Mouse (Mus musculus) common myeloid progenitor, adult 5-6 weeks (primary cell): Measurements from ENCODE around the gene Rgs9. TPM values are rescaled to one million over a fixed set of nuclear protein-coding genes. Genes with fewer than 3 reads are reported as not detected.
"Not testable (repeated sequence)": the region's sequence is repeated elsewhere in the genome, so short reads cannot be mapped to it uniquely, and the experiment has no call there.

Source experiments
- ATAC-seq: replicated peaks from 2 replicates; pipeline ENCODE4 v1.8.0; 2016; ENCODE audit warnings: low read depth, mild to moderate bottlenecking, moderate TSS enrichment, inconsistent platforms; ENCODE audit not compliant: poor library complexity, severe bottlenecking
- total RNA-seq: library from RNA; stranded (forward); fragments of 200-1000, 187-1606 nt; gene quantifications from 2 replicates; pipeline ENCODE4 v1.2.3, GENCODE M21; 2017

Rgs9 gene
- total RNA-seq, 1 experiment from 2014 or later = 0.14 TPM

DNA sequence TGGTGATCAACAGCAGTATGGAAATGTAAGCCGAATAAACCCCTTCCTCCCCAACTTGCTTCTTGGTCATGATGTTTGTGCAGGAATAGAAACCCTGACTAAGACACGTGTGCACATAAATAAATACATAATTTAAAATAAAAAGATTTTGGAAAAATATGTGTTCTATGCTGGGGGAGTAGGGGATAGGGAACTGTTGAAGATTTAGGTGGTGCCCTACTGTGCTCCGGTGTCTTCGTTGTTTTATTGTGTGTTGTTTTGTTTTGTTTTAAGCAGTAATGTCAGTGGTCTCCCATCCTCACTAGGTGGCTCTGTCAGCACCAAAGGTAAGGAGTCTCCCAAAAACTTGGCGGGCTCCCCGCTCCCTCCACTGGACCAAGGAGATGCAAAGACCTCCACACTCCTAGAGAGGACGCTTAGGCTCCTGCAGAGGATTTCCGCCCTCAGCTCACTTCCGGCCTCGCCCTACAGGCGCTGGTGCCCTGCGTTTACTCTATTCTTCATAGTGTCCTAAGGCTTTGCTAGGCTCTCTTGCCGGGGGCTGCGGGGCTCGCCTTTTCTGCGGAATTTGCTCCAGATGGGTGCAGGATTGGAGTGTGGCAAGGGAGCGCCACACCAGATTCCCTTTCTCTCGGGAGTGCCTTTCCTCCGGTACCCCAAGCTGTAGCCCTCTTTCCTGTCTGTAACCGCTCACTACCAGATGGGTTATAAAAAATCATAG lies 14.1 kb upstream of the Rgs9 start:
- peak; percentile 96 for ATAC-seq

DNA sequence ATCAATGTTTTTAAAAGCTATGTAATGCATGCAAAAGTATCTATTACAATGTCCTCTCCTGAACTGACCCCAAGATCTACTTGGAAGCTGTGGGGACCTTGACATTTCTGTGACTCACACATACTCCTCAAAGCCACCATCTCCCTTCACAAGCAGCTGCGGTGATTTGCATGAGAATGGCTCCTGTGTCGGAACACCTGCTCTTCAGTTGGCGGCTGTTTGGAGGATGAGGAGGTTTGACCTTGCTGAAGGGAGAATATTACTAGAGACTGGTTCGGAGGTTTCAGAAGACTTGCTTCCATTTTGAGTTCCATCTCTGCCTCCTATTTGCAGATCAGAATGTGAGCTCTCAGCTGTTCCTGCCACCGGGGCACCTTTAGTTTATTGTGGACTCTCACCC lies 7.8 kb upstream of the Rgs9 start:
- no peak for ATAC-seq

DNA sequence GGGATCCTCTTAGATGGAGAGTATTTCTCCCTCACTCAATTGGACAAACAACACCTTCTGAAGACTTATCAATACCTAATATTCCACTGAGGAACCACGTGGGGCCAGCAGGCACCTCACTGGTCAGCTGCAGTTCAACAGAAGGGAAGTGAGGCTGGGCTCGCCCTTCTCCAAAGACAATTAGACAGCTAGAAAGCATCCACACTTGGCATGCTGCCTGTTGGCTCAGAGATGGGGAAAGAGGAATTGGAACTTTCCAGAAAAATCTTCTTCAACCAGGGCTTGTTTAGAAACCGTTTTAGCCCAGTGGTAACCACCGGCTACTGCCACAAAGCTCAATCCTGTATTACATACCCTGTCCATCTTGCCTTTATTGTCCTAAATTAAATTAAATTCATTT lies 4.4 kb upstream of the Rgs9 start:
- no peak for ATAC-seq

DNA sequence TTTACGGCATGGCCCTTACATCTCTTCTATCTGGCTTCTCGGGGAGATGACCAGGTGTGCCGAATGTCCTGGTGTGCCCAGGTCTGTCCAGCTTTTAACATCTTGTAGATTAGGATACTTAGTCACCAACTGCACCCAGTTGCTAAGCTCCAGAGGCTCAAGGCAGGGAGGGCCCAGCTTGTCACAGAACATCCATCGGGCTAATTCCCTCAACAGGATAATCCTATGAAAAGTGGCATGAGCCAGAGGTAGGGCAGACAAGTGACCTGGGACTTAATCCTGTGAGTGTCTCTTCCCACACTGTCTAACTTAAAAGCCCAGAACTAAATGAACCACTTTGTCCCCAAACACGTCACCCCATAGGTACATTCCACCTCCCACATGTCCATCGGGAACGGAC lies 898 bp downstream of the Rgs9 start:
- ATAC-seq = no peak

DNA sequence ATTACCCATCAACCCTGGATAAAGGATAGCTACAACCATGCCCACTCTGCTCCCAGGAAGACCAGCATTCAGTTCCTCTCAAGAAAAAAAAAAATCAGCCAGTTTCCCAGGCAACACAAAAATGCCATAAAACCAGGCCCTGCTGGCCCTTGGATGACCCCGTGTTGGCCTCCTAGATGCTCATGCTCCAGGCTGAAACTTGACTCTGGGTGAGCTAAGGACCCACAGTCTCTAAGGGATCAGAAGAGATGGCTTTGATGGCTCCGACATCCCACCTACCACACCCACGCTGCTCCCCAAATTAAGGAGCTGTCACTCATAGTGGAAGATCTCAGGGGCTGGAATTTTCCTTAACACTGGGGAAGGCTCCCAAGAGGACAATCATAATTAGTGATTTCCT lies 5.9 kb downstream of the Rgs9 start:
- no peak for ATAC-seq

DNA sequence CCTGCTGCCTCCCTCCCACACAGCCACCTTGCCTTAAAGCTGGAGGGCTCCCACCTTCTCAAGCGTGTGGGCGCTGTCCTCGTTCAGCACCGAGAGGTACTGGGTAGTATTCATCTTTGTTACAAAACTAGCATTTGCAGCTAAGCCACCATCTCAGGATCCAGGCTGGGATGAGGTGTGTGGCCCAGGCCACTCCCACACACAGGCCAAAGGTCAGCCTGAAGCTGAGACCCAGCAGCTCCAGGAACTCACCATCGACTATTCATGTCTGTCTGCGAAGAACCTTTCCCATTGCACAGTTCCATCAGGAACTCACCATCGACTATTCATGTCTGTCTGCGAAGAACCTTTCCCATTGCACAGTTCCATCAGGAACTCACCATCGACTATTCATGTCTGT lies 8.6 kb downstream of the Rgs9 start:
- not testable (repeated sequence) for ATAC-seq

DNA sequence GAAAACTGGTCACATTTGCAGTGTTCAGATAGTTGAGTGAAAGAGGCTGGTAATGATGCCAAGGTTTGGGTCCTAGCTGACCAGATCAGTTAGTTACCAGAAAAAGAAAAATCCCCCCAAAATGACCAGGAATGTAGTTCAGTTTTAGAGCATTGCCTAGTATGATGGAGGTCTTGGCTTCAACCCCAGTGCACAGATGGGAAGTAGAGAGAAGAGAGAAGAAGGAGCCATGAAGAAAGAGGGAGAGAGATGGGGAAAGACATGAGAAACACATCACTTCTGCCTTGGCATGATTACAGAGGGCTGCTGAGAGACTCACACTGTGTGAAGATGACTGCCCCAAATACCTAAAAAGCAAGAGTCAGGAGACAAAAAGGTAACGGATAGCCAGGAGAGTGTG lies 13.1 kb downstream of the Rgs9 start:
- ATAC-seq = no peak

DNA sequence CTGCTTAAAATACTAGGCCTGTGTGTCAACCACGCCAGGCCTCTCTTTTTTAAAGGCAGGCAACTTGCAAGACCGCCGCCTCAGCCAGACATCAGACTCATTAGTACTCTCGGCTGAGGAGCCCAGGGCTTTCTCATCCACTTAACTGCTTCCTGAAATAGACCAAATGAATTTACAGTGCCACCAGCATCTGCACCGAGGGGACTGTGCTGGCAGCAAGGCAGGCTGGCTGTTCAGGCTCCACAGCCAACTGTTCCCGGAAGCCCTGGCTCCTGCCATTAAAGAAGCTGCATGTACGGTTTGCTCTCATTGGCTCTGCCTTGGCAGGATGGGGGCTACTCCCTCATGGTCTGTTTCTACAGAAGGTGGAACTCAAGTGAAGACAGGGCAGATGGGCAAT lies 19.7 kb downstream of the Rgs9 start:
- no peak for ATAC-seq

DNA sequence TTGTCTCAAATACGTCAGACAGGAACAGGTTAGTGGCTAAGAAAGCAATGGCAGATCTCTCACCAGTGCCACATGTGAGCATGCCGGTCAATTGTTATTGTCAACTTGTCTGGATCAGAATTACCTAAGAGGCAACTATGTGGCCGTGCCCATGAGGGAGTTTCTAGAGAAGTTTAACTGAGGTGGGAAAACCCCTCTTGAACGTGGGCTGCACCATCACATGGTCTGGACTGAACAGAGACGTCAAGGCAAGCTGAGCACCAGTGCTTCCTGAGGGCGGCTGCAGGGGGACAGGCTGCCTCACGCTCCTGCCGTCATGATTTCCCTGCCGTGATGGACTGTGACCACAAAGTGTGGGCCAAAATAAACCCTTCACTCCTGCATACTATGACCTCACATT lies 26.5 kb downstream of the Rgs9 start:
- no peak for ATAC-seq

DNA sequence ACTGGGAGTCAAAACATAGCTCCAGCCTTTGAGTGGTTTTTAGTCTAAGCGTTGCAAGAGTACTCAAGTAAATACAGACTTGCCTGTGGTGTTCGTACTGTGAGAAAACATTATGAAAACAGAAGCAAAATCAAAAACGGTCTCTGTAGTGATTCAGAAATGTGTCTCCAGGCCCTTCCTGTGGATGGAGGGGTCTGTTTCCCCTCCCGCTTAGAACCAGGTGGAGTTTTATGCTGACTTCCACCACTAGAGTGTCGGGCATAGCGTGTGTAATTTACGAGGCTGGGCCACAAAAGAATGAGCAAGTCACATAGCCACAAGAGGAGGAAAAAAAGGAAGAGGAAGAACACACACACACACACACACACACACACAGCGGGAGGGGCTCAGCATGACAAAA lies 27.6 kb downstream of the Rgs9 start:
- ATAC-seq = peak; percentile 67

DNA sequence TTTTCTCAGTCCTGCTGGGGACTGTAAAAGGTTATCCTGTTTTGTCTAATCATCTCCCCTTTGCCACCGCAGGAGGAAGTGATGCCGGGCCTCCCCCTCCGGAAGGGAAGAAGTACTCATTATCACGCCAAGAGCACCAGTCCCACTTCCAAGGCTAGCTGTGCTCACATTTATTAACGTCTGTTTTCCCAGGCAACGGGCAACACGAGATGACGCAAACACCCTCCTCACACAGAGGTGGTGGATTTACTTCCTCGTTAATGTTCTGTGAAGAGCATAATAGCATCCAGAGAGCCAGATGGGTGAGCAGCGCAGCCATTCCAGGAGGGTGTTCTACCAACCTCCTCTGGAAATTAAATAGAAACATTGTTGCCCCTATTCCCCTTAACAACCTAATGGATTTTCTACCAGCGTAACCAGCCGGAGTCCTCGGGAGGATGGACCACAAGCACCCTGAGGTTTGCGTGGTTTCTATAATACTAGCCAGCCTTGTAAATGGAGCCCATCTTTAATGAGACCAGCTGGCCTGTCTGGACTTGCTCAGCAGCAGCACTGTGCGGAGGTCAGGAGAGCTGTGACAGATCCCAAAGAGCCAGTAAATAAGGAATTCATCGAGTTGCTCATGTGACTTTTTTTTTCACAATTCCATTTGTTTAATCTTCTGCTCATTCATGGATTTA lies 28.1 kb downstream of the Rgs9 start:
- peak; percentile 82 for ATAC-seq

DNA sequence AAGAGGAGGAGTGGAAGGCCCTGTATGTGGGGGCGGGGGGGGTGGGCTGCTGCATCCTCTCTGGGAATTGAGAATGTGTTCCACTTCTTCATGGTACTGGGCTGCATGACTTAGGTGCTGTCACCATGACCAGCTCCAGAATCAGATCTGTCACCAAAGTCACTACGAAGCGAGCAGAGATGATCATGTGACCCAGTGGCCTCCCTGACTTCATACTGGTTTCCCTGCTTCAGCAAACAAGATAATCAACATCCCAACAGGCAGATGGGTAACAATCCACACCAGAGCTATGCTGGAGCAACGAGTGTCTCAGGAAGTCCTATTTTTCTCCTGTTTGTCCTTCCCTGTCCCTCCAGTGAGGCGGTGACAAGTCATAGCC lies 28.7 kb downstream of the Rgs9 start:
- ATAC-seq = peak; percentile 22

DNA sequence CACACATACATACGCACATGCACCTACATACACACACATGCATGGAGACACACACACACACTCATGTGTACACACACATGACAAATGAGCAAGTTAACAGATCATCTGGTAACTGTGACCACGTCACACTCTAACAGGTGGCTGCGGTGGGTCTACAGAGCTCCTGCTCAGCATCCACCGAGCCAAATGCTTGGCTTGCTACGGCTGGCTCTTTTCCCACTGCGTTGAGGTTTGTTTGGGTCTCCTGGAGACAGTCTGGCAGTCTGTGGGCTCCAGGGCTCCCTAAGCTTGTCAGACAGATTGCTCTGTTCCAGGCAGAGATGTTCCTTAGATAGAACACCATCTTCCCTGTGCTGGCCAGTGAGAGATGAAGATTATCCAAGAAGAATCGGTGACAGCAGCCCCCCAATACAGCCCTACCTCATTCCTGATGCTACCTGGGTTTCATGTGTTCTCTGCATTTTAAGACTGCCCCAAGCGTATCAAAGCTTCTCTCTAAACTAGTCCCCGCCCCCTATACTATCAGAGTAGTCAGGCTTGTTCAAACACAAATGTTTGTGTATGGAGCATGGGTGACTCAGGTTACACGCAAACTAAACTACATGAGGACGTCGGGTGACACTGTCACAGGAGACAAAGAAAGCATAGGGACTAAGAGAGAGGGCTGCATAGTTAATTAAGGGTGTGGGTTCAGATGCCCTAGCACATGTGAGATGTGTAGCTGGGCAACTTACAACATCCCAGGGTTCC lies 31.6 kb downstream of the Rgs9 start:
- no peak for ATAC-seq

DNA sequence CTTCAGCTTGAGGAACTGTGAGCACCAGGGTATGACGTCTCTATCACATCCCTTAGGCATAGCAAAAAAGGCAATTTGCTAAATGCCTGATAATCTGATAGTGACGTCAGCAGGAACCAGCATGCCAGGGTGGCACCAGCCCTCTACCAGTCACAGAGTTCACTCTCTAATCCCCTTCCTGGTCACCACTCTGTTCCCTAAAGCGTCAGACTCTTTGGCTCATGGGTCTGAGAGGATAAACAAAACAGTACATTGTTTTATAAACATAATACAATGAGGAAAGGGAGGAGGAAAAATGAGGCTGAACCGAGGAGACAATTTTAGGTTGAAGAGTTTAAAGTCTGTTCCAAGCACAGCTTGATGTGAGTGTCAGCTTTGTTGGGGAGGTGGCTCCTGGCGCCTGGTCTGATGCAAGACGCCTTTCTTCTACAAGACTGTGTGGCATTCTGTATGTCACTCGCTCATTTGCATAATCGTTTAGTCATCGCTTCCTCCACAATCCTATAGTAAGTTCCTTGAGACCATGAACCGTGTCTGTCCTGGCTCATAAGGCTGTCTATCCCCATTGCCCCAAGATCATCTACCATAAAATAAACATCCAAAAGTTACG lies 33.7 kb downstream of the Rgs9 start:
- no peak for ATAC-seq

DNA sequence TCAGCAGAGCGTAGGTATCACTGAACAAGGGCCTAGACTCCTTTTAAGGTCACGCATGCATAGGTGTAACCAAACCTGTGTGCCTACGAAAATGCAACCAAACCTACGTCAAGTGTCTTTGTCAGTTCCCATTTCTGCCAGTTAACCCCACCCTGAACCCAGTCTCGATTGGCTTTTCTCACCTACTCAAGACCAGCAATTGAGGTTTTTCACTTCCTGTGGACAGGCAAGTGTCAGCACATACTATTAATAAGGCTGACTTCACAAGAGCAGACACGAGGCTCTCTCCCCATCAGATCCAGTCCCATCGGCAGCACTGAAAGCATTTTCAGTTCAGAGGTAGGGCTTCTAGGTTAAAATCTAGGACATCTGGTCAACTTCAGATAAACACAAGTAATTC lies 37.4 kb downstream of the Rgs9 start:
- peak; percentile 20 for ATAC-seq

DNA sequence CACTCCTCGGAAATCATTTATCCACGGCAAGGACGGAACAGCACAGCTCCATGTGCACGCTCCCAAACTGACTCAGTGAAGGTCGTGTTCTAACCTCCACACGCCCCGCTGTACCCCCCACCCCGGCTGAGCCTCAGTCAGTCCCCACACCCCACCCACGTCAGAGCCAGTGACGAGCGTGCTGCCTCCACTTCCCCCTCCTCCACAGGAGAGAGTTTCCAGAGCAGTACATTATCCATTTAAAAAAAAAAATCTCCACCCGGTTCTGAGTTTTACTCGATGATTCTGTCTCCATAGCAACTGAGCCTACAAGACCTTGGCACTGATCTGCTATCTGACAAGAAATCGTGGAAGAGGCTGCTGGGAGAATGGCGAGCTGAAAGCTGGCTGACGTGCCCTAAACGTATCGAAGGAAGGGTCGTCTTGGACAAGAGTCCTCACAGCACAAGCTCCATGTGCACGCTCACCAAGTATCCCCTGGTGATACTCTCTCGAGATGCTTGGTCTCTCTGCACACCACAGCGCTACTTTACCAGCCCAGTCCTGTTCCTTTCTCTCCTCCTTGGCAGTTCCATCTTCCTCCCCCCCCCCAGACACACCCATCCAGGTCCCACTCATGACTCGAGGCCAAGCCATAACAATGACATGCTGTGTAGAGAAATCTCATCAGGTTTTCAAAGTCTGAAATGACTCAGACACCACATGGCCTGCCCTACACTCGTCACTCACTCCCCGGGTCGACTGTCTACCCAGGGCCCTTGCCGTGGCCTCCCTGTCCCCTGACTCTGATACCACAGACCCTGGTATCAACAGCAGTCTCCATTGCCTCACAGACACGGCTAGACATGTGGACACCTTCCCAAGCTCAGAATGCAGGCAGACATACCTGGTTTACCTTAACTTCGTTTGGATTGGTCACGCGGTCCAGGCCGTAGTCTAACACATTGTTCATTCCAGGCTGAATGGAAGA lies 38.7 kb downstream of the Rgs9 start:
- ATAC-seq = no peak

DNA sequence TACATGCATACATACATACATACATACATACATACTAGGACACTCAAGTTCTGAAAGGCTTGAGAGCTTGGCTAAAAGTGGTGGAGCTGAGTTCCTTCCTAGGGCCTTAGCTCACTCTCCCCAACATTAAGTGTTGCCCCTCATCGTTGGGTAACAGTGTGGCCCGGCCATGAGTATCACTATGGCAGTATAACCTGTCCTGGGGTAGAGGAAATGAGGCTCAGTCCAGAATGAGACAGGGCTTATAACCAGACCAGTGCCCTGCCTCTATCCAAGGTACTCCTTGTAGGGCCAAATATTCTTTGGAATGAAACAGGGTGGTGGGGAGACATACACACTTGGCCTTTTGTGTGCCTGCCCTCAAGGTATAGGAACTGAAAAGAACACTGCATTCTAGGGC lies 40.1 kb downstream of the Rgs9 start:
- no peak for ATAC-seq

DNA sequence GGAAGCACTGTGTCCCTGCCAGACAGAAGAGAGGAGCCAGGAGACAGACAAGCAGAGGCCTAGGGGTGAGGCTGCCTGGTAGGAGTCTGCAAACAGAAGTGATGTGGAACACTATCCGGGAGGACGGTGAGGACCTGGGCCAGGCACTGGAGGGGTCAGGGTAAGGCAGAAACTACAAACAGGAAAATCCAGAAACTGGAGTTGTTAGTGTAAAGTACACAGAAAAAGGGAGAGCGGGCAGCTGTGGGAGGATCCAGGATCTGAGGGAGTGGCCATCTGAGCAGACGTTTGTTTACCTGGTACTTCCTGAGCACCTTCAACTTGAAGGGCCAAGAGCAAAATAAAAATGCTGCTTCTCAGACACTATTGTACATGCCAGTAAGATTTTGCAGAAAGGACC lies 42.9 kb downstream of the Rgs9 start:
- ATAC-seq = no peak

DNA sequence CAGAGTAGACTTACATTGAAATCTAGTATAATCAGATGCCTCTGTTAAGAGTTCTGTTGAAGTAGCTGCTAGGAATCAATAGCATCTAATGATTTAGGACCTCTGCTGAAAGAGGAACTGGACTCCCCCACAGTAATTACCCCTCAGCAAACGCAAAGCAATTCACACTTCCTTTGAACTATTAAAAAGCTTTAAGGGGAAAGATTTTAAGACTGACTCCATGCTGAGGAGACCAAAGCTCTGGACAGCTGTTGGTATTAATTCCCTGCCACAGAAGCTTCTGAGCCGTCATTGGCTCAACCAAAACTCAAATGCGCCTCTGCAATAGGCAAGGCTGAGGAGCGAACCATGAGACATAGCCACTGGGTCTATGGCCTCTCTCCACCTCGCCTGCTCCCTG lies 45.4 kb downstream of the Rgs9 start:
- ATAC-seq = no peak

DNA sequence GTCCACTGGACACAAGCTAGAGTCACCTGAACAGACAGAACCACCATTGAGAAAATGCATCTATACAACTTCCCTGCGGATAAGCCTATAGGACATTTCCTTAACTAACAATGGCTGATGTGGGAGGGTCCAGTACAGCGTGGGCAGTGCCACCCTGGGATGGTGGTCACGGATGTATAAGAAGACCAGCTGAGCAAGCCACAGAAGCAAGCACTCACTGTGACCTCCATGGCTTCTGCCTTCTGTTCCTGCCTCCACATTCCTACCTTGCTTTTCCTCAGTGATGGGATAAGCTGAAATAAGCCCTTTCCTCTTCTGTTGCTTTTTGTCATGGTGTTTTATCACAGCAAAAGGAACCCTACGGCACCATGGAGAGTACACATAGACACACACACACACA lies 47.4 kb downstream of the Rgs9 start:
- ATAC-seq = no peak
